Mouse (Mus musculus) megakaryocyte progenitor cell, adult 5-6 weeks (primary cell): ENCODE measurements at regions not wholly inside any gene's neighbourhood (a gene's known extent, or its start where the extent isn't known, plus 50 kb on each side); places are given as distances from the start of the nearest gene placed in this dataset.

Source experiments
- ATAC-seq: replicated peaks from 2 replicates; pipeline ENCODE4 v1.8.0; 2016; ENCODE audit warnings: mild to moderate bottlenecking, moderate TSS enrichment, inconsistent platforms; ENCODE audit not compliant: poor library complexity

- no peak for ATAC-seq
These were observed 227.9 kb upstream of the BB014433 start for GRCm38 (mm10) chr8:15273775-15274174.

DNA sequence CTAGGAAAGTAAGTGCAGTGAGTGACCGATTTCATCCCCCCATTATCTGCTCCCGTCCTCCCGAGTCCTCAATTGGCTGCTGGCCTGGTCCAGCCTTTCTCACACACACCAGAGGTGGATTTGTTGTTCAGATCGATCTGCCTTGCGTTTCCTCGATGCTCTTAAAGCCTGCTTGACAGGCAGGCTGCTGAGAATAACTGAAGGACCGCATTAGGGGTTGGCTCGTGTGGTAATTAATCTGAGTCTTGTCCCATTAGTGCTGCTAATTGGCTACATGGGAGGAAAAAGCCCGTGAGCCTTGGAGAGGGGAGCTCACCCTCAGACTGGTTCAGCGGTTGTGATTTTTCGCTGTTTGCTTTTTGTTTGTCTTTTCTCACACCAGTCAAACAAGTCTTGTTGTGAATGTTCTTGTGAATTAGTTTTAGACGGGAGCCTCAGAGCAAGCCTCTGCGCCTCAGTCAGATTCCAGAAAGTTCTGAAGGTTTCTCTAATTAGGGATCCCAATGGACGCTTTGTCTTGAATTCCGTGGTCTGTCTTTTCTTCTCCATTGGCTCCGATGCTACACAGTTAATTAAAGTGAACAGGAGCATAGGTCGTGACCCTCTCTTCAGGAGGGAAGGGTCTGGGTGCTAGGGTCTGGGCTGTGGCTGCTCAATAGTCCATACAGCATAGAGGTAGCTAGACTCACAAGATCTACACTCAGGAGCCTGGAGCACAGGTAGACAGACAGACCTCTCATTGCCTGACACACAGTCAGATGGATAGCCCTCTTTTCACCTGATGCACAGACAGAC, 226.1 kb upstream of the BB014433 start:
- ATAC-seq, result no peak

DNA sequence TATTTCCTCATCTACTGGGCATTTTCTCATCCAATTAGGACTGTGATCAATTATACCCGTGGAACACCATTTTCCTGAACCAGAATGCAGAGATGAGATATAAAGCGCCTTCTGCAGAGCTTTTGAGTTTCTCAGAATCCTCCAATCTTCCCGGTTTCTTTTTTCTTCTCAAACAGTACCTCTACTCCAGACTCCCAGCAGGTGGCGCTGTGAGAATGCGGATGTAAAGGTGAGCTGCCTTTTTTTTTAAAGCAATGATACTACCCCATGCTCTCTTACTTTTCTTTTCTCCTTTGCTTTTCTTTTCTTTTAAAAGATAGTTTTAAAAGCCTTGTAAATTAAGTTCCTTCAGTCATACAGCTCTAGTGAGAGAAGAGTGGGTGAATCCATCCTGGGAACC, 224.4 kb upstream of the BB014433 start:
- ATAC-seq, result peak; percentile 42; the same call in 1 of the 2 replicates

DNA sequence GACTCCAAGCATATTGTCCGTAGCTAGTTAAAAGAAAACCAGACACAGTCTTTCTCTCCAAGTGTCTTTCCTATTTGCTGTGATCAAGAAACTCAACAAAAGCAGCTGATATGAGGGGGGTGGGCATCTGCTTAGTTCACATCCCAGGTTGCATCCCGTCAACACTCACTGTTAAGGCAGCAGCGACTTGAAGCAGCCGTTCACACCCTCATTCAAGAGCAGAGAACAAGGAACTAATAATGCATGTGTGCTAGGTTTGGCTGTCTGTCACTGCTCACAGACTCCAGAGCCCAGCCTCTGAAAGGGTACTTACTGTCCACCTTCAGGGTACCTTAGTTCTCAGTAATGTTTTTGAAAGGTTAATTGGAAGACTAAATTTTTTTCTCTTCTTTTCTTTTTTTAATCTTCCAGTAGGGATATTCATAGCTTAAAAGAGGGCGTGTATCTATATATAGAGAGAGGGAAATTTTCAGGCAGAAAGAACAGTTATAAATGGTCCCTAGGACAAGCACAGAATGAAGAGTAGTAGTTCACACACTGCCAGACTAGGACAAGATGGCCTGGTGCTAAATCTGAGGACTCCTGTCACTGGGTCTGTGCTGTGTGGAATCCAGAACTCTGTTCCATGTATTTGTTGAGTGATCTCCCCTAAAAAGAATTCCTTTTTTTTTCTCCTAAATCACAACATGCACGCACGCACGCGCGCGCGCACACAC, 199.1 kb upstream of the BB014433 start:
- no peak for ATAC-seq

DNA sequence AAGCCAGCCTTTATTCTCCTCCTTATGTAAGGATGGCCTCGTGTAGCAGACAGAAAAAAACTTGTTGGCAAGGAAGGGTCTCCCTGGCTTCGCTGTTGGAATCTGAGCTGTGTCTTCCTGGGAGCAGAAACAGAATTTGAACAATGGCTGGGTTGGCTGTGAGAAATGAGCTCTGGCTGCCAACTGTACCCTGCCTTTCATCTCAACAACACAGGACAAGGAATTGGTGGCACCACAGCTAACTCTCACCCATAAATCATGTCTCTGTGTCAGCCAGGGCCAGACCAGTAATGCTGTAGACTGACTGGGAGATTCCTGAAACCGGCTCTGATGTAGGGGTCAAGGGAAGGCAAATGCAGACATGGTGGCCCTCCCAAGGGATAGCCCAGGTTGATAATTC, 189.5 kb upstream of the BB014433 start:
- no peak for ATAC-seq

DNA sequence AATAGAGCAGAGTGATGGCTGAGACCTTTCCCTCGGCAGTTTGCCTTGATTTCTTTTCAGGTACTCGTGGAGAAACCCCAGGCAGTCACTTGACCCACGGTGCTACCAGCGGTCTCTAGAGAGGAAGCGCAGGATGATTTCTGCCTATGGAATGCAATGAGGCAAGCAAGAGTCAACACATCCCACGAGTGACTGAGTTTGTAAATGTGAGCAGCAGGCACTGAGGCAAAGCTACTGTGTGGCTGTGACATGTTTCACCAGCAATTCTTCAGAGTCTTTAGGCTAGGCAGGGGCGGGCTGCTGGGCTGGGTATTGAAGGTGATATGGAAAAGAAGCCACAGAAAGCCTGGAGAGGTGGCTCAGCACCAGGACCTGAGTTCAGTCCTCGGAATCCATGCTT, 187.4 kb upstream of the BB014433 start:
- ATAC-seq, result no peak

DNA sequence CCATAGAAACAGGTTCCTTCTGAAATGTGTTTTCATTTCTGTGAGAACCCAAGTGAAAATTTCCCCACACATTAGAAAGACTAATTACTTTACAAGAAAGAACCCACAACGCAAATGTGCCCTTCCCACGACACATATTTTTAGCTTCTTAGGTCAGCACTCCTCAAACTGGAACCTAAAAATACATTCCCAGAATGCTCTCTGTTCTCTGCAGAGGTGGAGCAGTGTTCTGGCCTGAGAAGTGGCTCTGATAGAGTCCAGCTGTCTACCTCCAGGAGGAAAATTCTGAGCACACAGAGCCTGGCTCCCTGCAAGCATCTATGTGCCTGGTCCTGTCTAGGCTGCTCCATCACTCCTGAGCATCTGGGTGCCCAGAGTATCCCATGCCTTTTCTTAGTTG, 184.3 kb upstream of the BB014433 start:
- no peak for ATAC-seq

- 0 out of 2 replicates have a peak, but pooled peaks have one; percentile 50 for ATAC-seq
These were observed 175.5 kb upstream of the BB014433 start for GRCm38 (mm10) chr8:15221211-15221912.

- ATAC-seq, result no peak
These were observed 164.1 kb upstream of the BB014433 start for GRCm38 (mm10) chr8:15209856-15210521.

- no peak for ATAC-seq
These were observed 155.7 kb upstream of the BB014433 start for GRCm38 (mm10) chr8:15201556-15201955.

DNA sequence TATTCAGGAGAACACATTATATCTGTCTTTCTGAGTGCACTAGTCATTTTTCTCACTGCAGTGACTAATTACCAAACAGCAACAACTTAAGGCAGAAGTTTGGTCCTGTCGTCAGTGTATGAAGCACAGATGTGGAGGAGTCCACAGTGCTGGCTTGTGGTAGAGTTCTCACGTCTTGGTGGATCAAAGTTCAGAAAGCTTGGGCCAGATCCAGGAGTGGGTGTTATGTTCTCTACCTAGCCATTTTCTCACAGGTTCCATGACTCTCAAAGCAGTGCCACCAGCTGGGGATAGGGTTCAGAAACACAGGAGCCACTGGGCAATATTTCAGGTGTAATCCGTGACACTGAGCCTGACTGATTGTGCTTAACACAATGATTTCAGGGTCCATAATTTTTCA, 144.8 kb upstream of the BB014433 start:
- no peak for ATAC-seq

DNA sequence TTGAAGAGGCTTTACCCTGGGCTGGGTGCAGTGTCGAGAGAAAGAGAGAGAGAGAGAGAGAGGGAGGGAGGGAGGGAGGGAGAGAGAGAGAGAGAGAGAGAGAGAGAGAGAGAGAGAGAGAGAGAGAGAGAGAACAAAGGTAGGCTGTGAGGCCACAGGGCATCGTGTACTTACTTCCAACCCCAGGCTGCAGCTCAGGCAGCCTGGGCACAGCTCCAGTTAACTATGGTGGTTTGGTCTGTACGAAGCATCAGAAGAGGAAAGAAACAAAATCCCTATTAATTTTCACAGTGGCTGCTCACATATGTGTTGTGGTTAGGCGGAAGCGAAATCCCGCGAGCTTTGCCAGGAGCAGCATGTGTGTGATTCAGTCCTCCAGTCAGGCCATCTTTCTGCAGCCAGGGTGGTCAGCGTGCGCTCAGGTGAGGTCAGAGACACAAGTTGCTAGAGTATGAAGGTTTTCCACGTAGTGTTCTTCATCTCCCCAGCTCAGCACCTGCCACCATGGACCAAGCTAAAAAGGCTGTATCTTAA, 143.3 kb upstream of the BB014433 start:
- no peak for ATAC-seq
